Mouse (Mus musculus): ENCODE data around the gene Usp49.
A peak's percentile ranks its signal among the peaks of the same experiment; 100 is the strongest.

Gene Usp49

GRCm38 (mm10) chr17:47610849-47611660 lies 19.4 kb upstream of the Usp49 start, which contains the start of the genes Bysl, Med20 and Gm20517:
Bysl (minus strand) TSS chr17:47611492.
Med20 (plus strand) TSS chr17:47611582.
Gm20517 (plus strand) TSS chr17:47611589.
- peak; percentile 98 to 99 for DNase-seq

DNA sequence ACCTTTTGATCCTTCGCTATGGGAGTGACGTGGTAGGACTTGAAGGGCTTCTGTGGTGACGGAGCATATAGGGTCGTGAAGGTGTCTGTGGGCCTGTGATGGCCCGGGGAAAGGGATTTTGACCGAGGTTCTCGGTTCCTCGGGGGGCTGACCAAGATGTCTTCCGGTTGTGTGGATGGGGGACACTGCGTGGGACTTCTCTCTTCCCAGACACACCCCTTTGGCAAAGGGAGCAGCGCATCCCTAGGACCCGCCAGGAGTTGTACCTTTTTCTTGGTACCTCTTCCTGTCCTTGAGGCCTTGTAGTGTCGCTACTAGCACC lies 18.9 kb upstream of the Usp49 start:
- no peak for DNase-seq

DNA sequence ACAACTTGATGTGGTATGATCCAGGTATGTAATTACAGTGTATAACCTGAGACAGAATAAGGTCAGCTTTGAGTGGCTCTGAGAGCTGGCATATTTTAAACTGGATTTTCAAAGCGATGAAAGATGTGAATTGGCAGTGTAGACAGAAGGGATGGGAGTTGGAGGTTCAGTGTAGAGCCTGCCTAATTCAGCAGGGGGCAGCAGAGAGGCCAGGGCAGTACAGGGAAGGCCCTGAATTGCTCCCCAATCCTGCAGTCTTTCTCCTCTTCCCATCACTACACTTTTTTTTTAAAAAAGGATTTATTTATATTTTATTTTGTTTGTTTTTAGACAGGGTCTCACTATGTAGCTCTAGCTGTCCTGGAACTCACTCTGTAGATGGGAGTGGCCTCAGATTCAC lies 16.5 kb upstream of the Usp49 start:
- peak in 1 of 2 experiments; percentile 32 for DNase-seq

DNA sequence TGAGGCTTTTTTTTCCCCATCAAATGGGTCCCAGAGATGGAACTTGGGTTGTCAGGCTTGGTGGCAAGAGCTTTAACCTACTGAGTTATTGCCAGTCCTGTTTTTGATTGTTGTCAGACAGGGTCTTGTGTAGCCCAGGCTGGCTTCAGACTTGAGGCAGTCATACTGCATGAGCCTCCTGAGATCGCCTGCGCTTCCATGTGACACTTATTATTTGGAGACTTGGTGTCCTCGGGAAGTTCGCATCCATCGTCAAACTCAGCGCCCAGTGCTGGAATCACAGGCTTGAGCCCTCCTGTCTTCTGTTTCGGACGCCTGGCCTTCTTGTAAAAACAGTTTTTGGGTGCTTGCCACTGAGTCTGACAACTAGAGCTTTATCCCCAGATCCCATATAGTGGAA lies 14.4 kb upstream of the Usp49 start:
- DNase-seq: no peak

DNA sequence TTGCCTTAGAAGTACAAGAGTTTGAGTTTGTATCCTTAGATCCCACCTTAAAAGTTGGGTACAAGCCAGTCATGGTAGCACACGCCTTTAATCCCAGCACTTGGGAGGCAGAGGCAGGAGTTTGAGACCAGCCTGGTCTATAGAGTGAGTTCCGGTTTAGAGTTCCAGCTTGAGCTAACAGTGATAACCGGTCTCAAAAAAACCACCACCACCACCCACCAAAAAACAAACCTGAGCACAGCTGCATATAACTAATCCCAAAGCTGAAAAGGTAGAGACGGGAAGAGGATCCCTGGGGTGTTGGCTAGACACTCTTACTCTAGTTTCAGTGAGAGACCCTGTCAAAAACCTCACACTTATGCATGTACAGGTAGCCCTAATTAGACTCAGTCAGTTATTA lies 13.8 kb upstream of the Usp49 start:
- no peak for DNase-seq

- no peak for DNase-seq
Measured at GRCm38 (mm10) chr17:47617605-47618307, 12.7 kb upstream of the Usp49 start.

- DNase-seq: peak; percentile 51 to 62
Measured at GRCm38 (mm10) chr17:47618556-47619311, 11.8 kb upstream of the Usp49 start.

GRCm38 (mm10) chr17:47622912-47623554 lies 7.5 kb upstream of the Usp49 start:
- DNase-seq: no peak

- DNase-seq: peak in 1 of 2 experiments; percentile 24
Measured at GRCm38 (mm10) chr17:47624572-47624971, 5.9 kb upstream of the Usp49 start.

DNA sequence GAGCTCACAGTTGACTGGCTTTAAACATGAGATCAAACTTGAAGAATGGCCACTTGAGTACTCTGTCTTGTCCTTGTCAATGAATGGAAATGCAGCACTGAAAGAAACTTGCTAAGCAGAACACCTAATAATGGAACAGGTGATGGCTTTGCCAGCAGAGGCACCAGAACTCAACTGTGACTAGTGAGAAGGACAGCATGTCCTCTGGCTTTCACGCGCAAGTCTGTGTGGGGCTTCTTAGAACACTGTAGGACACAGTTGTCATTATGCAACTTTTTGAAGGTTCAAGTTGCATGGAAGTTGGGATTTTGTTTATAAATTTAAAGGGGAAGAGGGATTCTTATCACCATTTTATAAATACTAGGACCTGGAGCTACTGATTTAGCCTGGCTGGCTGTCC lies 5.4 kb upstream of the Usp49 start:
- no peak for DNase-seq

DNA sequence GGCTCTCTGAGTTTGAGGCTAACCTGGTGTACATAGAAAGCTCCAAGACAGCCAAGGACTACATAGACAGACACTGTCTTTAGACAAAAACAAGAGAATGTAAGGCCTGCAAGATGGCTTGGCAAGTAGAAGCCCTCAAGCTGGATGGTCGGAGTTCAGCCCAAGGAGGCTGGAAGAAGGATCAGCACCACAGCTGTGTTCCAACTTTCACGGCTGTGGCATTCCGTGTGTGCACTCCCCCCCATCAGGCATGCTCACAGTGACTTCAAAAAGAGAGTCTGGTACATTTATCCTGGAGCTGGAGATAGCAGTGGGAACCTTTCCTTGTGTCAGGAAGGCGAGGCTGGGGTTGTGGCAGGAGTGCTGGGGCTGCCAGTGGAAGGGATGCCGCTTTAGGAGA lies 4.5 kb upstream of the Usp49 start:
- no peak for DNase-seq

DNA sequence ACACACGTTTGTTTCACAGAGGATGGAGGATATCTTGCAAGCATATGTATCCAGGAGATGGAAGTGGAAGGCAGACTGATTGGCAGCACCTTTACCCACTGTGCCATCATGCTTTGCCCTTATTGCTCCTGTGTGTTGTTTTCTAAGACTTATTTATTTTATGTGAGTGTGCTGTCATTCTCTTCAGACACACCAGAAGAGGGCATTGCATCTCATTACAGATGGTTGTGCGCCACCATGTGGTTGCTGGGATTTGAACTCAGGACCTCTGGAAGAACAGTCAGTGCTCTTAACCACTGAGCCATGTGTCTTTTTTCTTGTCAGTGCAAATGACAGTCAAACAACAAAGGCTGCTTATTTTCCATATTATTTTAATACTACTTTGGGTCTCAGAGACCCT lies 2.7 kb upstream of the Usp49 start:
- DNase-seq: no peak

DNA sequence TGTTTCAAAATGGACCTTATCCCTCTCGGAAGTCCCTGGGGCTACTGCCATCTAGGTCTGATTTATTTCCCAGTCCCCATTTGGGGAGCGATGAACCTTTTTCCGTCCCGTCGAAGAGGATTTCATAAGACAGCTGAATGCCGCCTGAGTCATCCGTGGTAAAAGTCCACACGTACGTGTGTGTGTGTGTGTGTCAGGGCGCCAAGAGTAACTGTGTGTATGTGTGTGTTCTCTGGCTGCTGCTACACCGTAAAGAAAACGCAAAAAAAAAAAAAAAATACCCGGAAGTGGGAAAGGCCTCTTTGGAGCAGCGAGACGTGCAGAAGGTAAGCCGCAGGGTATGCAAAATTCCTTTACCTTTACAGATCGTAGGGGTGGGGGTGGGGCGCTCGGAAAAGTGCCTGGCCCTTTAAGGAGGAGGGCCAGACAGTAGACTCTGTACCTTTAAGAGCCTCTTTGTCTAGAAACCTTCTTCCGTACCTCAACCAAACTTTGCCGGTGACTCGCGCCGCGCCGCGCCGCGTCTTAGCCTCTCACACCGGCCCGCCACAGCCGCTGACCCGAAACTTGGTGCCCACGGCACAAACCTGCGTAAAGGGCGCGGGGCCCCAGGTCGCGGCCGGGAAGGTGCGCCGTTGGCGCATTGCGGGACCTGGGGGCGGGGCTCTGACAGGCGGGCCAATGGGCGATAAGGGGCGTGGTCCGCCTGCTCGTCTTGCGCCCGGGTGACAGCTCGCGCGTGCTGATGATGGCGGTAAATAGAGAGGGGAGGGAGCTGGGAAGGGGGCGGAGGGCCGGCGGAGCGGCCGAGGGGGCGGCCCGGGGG lies 1.4 kb upstream of the Usp49 start:
- DNase-seq: peak; percentile 97

GRCm38 (mm10) chr17:47629717-47630677 lies 493 bp upstream of the Usp49 start:
- DNase-seq: peak; percentile 65 to 76

- no peak for DNase-seq
Measured at GRCm38 (mm10) chr17:47632181-47632840, 1.8 kb downstream of the Usp49 start.

- no peak for DNase-seq
Measured at GRCm38 (mm10) chr17:47633999-47634770, 3.7 kb downstream of the Usp49 start.

- DNase-seq: no peak
Measured at GRCm38 (mm10) chr17:47642992-47643391, 12.5 kb downstream of the Usp49 start.

DNA sequence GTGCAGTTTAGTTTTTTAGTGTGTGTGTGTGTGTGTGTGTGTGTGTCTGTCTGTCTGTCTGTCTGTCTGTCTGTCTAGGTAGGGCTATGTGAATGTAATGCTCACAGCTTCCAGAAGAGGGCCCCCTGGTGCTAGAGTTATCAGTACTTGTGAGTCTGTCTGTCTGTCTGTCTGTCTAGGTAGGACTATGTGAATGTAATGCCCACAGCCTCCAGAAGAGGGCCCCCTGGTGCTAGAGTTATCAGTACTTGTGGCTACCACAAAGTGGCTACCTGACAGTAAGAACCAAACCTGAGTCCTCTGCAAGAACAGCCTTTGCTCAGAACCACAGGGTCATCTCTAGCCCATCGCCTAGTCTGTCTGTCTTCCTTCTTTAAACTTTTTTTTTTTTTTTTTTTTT lies 16.2 kb downstream of the Usp49 start:
- DNase-seq: peak; percentile 41 to 81

GRCm38 (mm10) chr17:47648966-47649365 lies 18.5 kb downstream of the Usp49 start:
- DNase-seq: no peak
